Mouse (Mus musculus) liver, embryonic 11.5 days (tissue): ENCODE results near the gene Deaf1. TPM values are rescaled to one million over a fixed set of nuclear protein-coding genes. Genes with fewer than 3 reads are reported as not detected.

ENCODE experiments used
- ATAC-seq: fragments of 200-750 bp; cut with Nextera tagmentation; replicated peaks from 2 replicates; pipeline ENCODE4 v1.8.0; 2017; ENCODE audit warnings: moderate number of reproducible peaks, mild to moderate bottlenecking, moderate TSS enrichment, moderate library complexity; ENCODE audit not compliant: low FRiP score
- DNase-seq: peaks from one replicate; pipeline ENCODE4 v3.0.0-alpha.2; 2017; ENCODE audit warnings: low spot score
- H3K27ac ChIP-seq: fragments of 300-500 bp; sonication (generic); 2 replicates; pipeline ENCODE4 v1.5.1; 2014; ENCODE audit warnings: mild to moderate bottlenecking, low read depth, low read length, control low read depth
- H3K27me3 ChIP-seq: fragments of 300-500 bp; sonication (generic); replicated peaks from 2 replicates; pipeline ENCODE4 v1.6.1; 2014; ENCODE audit warnings: low read length, mixed read lengths; ENCODE audit not compliant: control insufficient read depth, insufficient read depth
- H3K36me3 ChIP-seq: fragments of 300-500 bp; sonication (generic); 2 replicates; pipeline ENCODE4 v1.6.1; 2014; ENCODE audit warnings: mild to moderate bottlenecking, low read length, moderate library complexity, mixed read lengths; ENCODE audit not compliant: control insufficient read depth, insufficient read depth
- H3K4me1 ChIP-seq: fragments of 300-500 bp; sonication (generic); replicated peaks from 2 replicates; pipeline ENCODE4 v1.6.1; 2014; ENCODE audit warnings: low read length, mixed read lengths; ENCODE audit not compliant: control insufficient read depth, insufficient read depth
- H3K4me2 ChIP-seq: fragments of 300-500 bp; sonication (generic); 2 replicates; pipeline ENCODE4 v1.6.1; 2014; ENCODE audit warnings: mild to moderate bottlenecking, control low read depth, moderate library complexity
- H3K4me3 ChIP-seq: fragments of 300-500 bp; sonication (generic); 2 replicates; pipeline ENCODE4 v1.5.1; 2014; ENCODE audit warnings: low read depth, low read length, control low read depth
- H3K9ac ChIP-seq: fragments of 300-500 bp; sonication (generic); 2 replicates; pipeline ENCODE4 v1.6.1; 2014; ENCODE audit warnings: low read depth, low read length, control low read depth
- H3K9me3 ChIP-seq: fragments of 300-500 bp; sonication (generic); 2 replicates; pipeline ENCODE4 v1.6.1; 2016; ENCODE audit warnings: low read length, inconsistent platforms, mixed read lengths; ENCODE audit not compliant: control insufficient read depth
- WGBS: fragments of 180-500 bp; shearing (Covaris S2); extraction: QIAGEN DNeasy Blood & Tissue Kit; methylation state at CpG from one replicate; pipeline ENCODE4 v1.1.7; 2014; 5-methylcytosine and 5-hydroxymethylcytosine counted together
- polyA plus RNA-seq: library from polyadenylated mRNA; unstranded; fragments of >200 nt; fragmentation: Nextera tagmentation; extraction: Ambion mirVana; gene quantifications from 2 replicates; pipeline ENCODE4 v1.2.1, GENCODE M21; 2014

Gene Deaf1
- polyA plus RNA-seq, 1 experiment from 2014 or later: 54.0 TPM

DNA sequence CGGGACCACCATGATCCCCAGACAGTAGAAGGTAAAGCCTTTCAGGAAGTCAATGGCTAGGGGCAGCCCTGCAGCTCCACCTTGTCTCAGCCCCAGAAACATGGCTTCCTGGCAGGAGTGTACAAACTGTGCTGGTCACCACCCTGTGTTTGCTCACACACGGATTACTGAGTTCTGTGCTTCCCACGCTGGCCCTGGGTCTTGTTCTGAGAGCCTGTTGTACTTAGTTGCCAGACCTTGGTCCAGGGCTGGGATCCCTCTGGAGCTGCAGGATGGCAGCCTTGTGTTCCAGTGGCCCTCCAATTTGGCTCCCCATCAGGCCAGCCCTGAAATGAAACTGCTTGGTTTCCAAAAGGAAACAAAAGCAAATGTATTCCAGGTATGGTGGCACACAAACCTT lies 8.8 kb upstream of the Deaf1 start:
- Histone ChIP-seq H3K4me3 (no peak overlapping the region), H3K4me2 (no peak overlapping the region), H3K9me3 (no peaks in the 10 kb centered on the region), H3K9ac (no peak overlapping the region), H3K27ac (no peak overlapping the region), H3K4me1 (peaks cover 14% of the 10 kb centered on the region), H3K27me3 (0 out of 2 replicates have a peak, but pooled peaks cover 3% of the 10 kb centered on the region), H3K36me3 (no peaks in the 10 kb centered on the region; the same call in 1 of the 2 replicates)
- WGBS: 74% methylated on average over 3 of the region's 3 CpGs
- ATAC-seq (no peak), DNase-seq (no peak)

- DNase-seq (no peak), ATAC-seq (no peak)
- peaks cover 14% of the 10 kb centered on the region for H3K4me1 ChIP-seq
- H3K9ac ChIP-seq: 0 out of 2 replicates have a peak overlapping the region, but pooled peaks have one; percentile 6
- WGBS: 88% methylated on average over 4 of the region's 4 CpGs
- no peak overlapping the region for H3K27ac ChIP-seq
- 0 out of 2 replicates have a peak, but pooled peaks cover 3% of the 10 kb centered on the region for H3K27me3 ChIP-seq
- no peak overlapping the region for H3K4me3 ChIP-seq
- H3K36me3 ChIP-seq: no peaks in the 10 kb centered on the region; the same call in 1 of the 2 replicates
- H3K9me3 ChIP-seq: no peaks in the 10 kb centered on the region
- H3K4me2 ChIP-seq: no peak overlapping the region
Measured at GRCm38 (mm10) chr7:141335682-141336081, 8.2 kb upstream of the Deaf1 start.

DNA sequence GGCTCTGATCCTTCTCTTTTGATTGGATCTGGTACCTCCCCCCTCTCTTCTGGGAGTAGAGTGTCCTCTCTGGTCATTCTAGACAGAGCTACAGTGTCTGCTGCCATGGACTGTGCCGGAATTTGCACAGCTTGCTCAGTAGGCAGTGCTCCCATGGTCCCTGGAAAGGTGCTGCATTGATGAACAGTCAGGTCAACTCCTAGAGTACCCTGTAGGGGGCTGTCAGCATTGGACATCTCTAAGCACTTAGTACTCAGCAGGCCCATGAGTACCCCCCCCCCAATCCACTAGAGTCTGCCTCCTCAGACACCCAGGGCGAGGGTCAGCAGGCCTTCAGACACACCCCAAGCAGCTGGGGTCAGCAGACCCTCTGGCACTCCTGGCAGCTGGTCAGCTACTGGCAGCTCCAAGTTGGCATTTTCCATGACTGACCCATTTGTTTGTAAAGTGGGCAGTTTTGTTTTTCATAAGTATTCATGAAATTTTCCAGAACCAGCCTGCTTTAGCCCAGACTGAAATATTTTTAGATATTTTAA lies 7.6 kb upstream of the Deaf1 start:
- Histone ChIP-seq H3K4me1 (peaks cover 14% of the 10 kb centered on the region), H3K4me2 (no peak overlapping the region), H3K27me3 (0 out of 2 replicates have a peak, but pooled peaks cover 3% of the 10 kb centered on the region), H3K9ac (no peak overlapping the region), H3K9me3 (no peaks in the 10 kb centered on the region), H3K4me3 (no peak overlapping the region), H3K27ac (no peak overlapping the region), H3K36me3 (no peaks in the 10 kb centered on the region; the same call in 1 of the 2 replicates)
- ATAC-seq: no peak
- DNase-seq: no peak
- WGBS: 83% methylated on average over 2 of the region's 2 CpGs

DNA sequence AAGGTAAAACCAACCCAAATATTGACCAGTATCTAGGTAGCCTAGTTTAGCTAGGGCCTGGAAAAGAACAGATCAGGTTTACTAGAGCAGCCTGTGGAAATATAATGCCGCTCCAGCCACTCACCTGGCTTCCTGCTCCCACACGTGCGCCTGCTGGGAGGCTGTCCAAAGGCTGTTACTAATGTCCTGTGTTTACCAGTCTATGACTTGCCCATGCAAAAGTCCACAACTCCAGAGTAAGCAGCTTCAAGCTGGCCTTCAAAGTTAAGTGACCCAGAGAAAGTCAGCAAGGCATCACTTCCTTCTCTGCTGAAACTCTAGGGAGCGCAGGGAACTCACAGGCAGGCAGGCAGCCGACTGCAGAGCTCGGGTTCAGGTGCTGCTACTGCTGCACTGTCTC lies 4.5 kb upstream of the Deaf1 start:
- WGBS: 79% methylated on average over 6 of the region's 6 CpGs
- ATAC-seq: no peak
- no peak for DNase-seq
- no peaks in the 10 kb centered on the region for H3K27me3 ChIP-seq
- H3K9ac ChIP-seq: no peak overlapping the region
- H3K4me1 ChIP-seq: peaks cover 5% of the 10 kb centered on the region
- H3K4me2 ChIP-seq: no peak overlapping the region
- H3K27ac ChIP-seq: no peak overlapping the region
- no peaks in the 10 kb centered on the region for H3K9me3 ChIP-seq
- H3K36me3 ChIP-seq: no peaks in the 10 kb centered on the region; the same call in 1 of the 2 replicates
- H3K4me3 ChIP-seq: no peak overlapping the region

- Histone ChIP-seq H3K27ac (no peak overlapping the region), H3K4me3 (no peak overlapping the region), H3K36me3 (no peaks in the 10 kb centered on the region; the same call in 1 of the 2 replicates), H3K4me1 (peaks cover 18% of the 10 kb centered on the region), H3K4me2 (no peak overlapping the region), H3K9ac (no peak overlapping the region), H3K27me3 (no peaks in the 10 kb centered on the region), H3K9me3 (no peaks in the 10 kb centered on the region)
- ATAC-seq (no peak), DNase-seq (no peak)
Measured at GRCm38 (mm10) chr7:141330706-141331105, 3.2 kb upstream of the Deaf1 start.

DNA sequence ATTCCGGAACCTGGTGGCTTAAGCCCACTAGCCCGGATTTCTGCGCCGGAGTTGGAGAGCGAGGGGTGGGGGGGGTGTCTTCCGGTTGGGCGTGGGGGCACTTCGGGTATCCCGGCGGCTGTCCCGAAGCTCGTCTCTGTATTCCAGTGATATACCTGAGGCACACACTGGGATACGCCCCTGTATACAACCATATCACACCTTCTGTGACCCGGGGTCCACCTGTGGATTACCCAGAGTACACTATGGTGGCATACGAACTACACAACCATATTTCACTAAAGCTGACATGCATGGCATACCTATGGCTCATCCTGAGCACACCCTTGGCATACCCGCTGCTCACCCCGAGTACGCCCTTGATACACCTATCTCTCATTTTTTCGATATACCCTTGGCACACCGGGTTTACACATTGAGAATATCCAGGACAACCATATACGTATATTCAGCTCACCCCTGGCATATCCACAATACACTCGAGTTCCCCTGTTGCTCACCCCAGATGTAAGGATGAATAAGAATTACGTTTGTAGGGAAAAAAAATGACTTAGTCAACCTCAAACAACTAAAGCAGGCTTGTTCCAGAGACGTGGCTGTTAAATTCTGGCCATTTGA lies 992 bp upstream of the Deaf1 start:
- Histone ChIP-seq H3K36me3 (peaks cover 7% of the 10 kb centered on the region), H3K27me3 (no peaks in the 10 kb centered on the region), H3K4me1 (peaks cover 21% of the 10 kb centered on the region), H3K9ac (peak overlapping the region; percentile 97), H3K4me2 (peak overlapping the region; percentile 98), H3K4me3 (peak overlapping the region; percentile 75), H3K27ac (peak overlapping the region; percentile 98), H3K9me3 (no peaks in the 10 kb centered on the region)
- ATAC-seq (peak; percentile 20), DNase-seq (no peak)
- 17% methylated on average over 24 of the region's 24 CpGs for WGBS

DNA sequence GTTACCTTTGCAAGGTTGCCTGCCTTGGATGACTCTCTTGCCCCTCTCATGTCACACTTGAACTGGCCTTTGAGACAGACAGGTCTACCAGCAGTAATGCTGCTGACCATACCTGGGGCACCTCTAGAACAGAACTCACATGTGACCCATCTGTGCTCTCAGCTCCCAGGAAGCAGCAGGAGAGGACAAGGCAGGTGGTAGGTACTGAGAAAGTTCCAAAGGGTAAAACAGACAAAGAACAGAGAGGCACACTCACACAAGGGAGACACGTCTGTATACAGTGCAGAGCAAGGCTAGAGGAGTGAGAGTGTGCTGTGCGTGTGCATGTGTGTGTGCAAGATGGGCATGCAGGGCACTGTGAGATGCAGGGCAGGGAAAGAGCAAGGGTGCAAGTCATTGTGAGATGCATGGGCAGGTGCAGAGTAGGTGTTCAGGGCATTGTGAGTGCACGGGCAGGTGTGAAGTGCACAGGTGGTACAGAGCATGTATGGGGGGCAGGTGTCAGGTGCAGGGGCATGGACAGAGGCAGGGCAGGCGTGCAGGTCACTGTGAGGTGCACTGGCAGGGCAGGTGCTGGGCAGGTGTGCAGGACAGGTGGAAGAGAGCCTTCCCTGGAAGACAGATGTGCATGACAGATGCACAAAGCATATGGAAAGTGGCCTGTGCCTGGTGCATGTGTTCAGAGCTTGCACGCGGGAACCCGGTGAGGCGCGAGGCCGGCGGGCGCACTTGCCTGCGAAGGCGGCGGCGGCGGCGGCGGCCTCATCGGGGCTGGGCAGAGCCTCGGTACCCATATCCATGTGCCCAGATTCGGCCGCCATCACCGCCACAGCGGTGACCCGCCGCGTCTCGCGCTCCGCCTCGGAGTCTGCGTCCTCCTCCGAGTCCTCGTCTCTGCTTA lies 694 bp downstream of the Deaf1 start:
- Histone ChIP-seq H3K9ac (peak overlapping the region; percentile 97), H3K36me3 (peaks cover 22% of the 10 kb centered on the region), H3K27ac (peak overlapping the region; percentile 98), H3K27me3 (no peaks in the 10 kb centered on the region), H3K4me1 (peaks cover 21% of the 10 kb centered on the region), H3K4me2 (peak overlapping the region; percentile 98), H3K4me3 (peak overlapping the region; percentile 75), H3K9me3 (no peaks in the 10 kb centered on the region)
- DNase-seq (no peak), ATAC-seq (peak; percentile 8)
- 7% methylated on average over 35 of the region's 35 CpGs for WGBS

GRCm38 (mm10) chr7:141324686-141325085 lies 2.8 kb downstream of the Deaf1 start:
- H3K9ac ChIP-seq: peak overlapping the region; percentile 36; the same call in 1 of the 2 replicates
- no peak overlapping the region for H3K4me3 ChIP-seq
- H3K36me3 ChIP-seq: peaks cover 38% of the 10 kb centered on the region
- H3K4me1 ChIP-seq: peaks cover 21% of the 10 kb centered on the region
- no peak for DNase-seq
- ATAC-seq: no peak
- H3K9me3 ChIP-seq: no peaks in the 10 kb centered on the region
- no peaks in the 10 kb centered on the region for H3K27me3 ChIP-seq
- no peak overlapping the region for H3K4me2 ChIP-seq
- 87% methylated on average over 1 of the region's 1 CpGs for WGBS
- no peak overlapping the region for H3K27ac ChIP-seq
